Mouse (Mus musculus) embryonic fibroblast, embryonic 13.5 days (primary cell): ENCODE measurements around the gene Il12rb2.

Experiments
- CTCF ChIP-seq: IDR thresholded peaks from 2 replicates; pipeline ENCODE4 v1.5.1; 2011; ENCODE audit warnings: mild to moderate bottlenecking, control low read depth, low read length, moderate library complexity, borderline replicate concordance; ENCODE audit not compliant: insufficient read depth
- POLR2A ChIP-seq: IDR thresholded peaks from 2 replicates; pipeline ENCODE4 v1.6.1; 2011; ENCODE audit warnings: low read depth, mild to moderate bottlenecking, control low read depth, low read length, moderate library complexity

DNA sequence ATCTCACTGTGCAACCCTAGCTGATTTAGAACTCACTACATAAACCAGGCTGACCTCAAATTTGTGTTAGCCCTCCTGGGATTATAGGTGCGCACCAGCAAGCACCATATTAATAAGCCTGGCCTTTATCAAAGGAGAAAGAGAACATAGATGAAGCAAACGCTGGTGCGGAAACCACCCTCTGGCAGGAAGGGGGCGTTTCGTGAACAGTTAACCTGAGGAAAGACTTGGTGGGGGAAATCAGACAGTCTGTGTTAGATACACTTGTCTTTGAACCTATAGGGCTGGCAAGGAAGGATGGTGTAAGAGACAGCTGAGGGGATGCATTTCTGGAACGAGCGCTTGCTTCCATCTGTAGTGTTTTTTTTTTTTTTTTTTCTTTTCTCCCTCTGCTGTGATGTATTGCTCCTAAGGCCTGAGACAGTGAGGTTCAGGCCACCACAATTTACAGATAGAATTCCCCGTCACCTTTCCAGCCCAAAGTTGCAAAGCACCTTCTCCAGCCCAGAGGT lies 58.1 kb downstream of the Il12rb2 start:
- TF ChIP-seq POLR2A: no peak
- no peak for TF ChIP-seq CTCF
